Mouse (Mus musculus) lung, postnatal 0 days (tissue): ENCODE measurements around the gene Bsg.

Source experiments
- CTCF ChIP-seq: IDR thresholded peaks from 2 replicates; pipeline ENCODE4 v1.5.1; 2016; ENCODE audit warnings: antibody characterized with exemption, mild to moderate bottlenecking
- EP300 ChIP-seq: IDR thresholded peaks from 2 replicates; pipeline ENCODE4 v1.6.1; 2016; ENCODE audit warnings: antibody characterized with exemption, mild to moderate bottlenecking, control low read depth

- TF ChIP-seq CTCF (no peak), EP300 (no peak)
These were observed 18.8 kb downstream of the Bsg start for GRCm38 (mm10) chr10:79723047-79723446.
